Mouse (Mus musculus): ENCODE results near the gene Poglut1.

Gene Poglut1

GRCm38 (mm10) chr16:38476312-38477240 lies 73.5 kb downstream of the Poglut1 start:
- peak; percentile 65 to 91 for DNase-seq (ENCODE audit: inconsistent age in 2 of 2, low spot score in 1 of 2)

- DNase-seq (ENCODE audit: inconsistent age in 2 of 2, low spot score in 1 of 2) = peak in 1 of 2 experiments; percentile 57
Measured at GRCm38 (mm10) chr16:38475681-38476311, 74.3 kb downstream of the Poglut1 start.

Data from adrenal gland, adult (tissue).